Mouse (Mus musculus) cerebellum, adult 8-10 months (tissue): ENCODE measurements around the gene 2200002J24Rik.

Experiments used
- DNase-seq: peaks from one replicate; pipeline ENCODE4 v3.0.0; 2022

The 2200002J24Rik gene

DNA sequence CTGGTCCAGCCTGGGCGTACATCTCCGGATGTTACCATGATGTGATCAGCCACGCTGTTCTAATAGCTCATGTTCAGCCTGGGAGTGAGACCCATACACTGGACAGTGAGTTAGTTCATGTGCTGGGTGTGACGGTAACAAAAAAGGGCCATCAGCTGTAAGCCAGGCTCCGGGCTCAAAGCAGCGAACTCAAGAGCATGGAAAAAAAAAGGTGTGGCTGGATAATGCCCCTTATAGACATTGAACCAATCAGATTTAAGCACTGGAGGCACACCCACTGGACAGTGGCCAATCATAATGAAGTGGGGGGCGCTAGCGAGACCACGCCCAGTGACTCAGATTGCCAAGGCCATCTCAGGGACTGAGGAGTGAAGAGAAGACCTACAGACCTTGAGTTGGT, at the start of gene 2200002J24Rik:
Gene 2200002J24Rik, plus strand, starts transcription at position 338 of the 400 bp plus-strand sequence.
- no peak for DNase-seq

DNA sequence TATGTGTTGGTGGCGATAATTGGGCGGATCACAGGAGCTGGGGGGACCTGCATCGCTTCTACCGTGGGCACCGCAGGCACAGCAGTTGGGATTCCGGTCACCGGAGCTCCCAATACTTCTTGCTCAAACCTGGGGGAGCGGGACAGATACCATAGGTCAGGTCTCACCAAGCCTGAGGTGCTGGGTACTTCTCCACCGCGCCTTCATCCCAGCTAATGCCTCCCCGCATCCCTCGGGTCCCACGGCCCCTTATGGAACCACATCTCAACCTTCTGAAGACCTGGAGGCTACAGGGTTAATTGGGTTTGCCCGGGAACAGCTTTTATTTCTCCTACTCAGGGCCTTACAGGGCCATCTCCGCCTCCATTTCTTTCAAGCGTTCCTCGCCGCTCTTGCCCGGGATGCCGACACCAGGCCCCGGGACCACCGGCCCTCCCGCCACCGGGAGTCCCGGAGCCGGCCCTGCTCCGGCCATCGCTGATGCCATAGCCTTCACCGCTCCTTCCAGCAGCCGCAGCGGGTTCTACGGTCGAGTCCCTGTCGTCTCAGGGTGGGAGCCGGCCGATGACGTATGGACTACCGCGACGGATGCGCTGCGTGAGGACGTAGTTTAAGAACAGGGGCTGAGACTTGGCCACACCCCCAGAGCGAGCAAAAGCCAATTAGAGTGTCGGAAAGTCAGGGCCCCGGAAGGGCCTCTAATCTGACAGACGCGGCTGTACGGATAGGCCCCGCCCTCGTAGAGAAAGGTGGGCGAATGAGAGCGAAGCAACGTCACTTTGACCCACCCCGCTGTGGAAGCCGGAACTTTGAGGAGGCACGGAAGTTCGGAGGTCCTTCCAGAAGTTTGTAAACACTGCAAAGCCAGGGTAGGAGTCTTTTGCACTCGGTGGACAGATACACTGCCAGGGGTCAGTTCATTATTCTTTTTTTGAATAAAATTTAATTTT, 48.9 kb upstream of the 2200002J24Rik start, which contains the start of gene Rbm42:
Gene Rbm42, minus strand, starts transcription at position 727 of the 950 bp plus-strand sequence.
- peak; percentile 97 for DNase-seq

GRCm38 (mm10) chr7:30664529-30665200, 34.1 kb upstream of the 2200002J24Rik start, which contains the start of gene Haus5:
Gene Haus5, minus strand, starts transcription at chr7:30664994.
- peak; percentile 86 for DNase-seq

DNA sequence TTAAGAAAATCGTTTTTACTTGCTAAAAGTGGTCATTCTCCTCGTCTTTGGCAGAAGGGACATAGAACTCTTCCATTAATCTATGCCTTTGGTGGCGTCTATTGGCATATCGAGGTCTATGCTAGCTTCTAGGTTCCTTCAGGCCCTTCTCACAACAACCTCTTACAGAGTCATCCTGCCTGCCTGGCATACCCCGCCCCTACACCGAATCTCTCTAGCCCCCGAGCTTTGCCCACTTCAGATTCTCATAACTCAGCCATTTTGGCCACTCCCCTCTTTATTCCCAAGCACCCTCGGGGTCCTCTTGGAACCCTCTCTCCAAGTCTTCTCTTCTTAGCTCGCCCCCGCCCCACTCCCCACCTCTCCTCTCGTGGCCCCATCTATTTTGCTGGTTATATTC, 33.4 kb upstream of the 2200002J24Rik start:
- DNase-seq: no peak

GRCm38 (mm10) chr7:30669229-30669628, 29.5 kb upstream of the 2200002J24Rik start:
- DNase-seq: no peak

DNA sequence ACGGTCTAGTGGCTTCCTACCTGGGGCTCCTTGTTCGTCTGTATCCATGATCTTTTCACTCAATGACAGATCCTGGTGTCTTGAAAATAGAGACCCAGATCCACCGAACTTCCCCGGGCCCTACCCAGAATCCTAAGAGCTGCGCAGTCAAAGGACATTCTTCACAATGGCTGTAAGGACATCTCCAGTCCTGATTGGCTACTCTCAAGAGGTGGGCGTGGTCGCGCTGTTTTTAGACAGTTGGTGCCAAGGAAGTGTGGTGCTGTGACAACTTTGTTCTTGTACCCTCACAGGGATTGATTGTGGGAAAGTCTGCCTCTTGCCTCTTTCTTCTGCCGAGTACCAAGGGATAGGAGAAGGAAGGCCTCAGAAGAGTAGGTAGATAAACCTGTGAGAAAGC, 27.2 kb upstream of the 2200002J24Rik start, which contains the start of gene Pmis2:
Gene Pmis2, minus strand, starts transcription at position 126 of the 400 bp plus-strand sequence.
- DNase-seq: no peak

- DNase-seq: peak; percentile 28
These were observed 20.3 kb upstream of the 2200002J24Rik start for GRCm38 (mm10) chr7:30678263-30678975.

GRCm38 (mm10) chr7:30681897-30682296, 16.8 kb upstream of the 2200002J24Rik start:
- DNase-seq: no peak

DNA sequence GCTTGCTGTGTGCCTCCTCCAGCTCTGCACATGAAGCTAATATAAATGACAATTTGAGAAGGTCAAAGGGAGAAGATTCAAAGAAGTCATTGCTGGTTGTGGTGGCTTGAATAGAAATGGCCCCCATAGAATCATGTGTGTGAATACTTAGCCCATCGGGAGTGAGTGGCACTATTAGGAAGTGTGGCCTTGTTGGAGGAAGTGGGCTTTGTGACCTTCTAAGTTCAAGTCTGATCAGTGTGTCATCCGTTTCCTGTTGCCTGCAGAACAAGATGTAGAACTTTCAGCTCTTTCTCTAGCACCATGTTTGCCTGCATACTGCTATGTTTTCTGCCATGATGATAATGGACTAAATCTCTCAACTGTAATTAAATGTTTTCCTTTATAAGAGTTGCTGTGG, 15.3 kb upstream of the 2200002J24Rik start:
- no peak for DNase-seq

GRCm38 (mm10) chr7:30688325-30688724, 10.4 kb upstream of the 2200002J24Rik start:
- no peak for DNase-seq

GRCm38 (mm10) chr7:30698101-30698500, 625 bp upstream of the 2200002J24Rik start:
- DNase-seq: no peak

GRCm38 (mm10) chr7:30706214-30706882, 7.6 kb downstream of the 2200002J24Rik start:
- no peak for DNase-seq

- no peak for DNase-seq
These were observed 8.7 kb downstream of the 2200002J24Rik start for GRCm38 (mm10) chr7:30707441-30707840.

DNA sequence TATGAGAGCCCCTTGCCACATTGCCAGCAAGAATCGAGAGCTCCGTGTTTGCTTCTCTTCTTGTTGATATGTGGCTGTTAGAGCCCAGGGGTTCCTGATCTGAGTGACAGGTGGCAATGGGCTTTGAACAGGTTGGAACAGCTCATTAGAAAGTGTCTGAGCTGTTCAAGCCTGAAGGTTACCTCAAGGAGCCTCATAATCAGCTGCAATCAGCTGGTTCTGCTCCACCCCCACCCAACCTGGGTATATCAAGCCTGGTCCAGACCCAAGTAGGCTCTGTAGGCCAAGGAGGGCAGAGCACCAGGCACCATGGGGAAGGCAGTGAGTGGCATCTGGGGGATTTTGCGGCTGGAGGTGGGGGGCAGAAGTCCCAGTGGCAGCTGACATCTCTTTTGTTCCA, 13.2 kb downstream of the 2200002J24Rik start, which contains the start of gene Atp4a:
Gene Atp4a, plus strand, starts transcription at position 268 of the 400 bp plus-strand sequence.
- no peak for DNase-seq

DNA sequence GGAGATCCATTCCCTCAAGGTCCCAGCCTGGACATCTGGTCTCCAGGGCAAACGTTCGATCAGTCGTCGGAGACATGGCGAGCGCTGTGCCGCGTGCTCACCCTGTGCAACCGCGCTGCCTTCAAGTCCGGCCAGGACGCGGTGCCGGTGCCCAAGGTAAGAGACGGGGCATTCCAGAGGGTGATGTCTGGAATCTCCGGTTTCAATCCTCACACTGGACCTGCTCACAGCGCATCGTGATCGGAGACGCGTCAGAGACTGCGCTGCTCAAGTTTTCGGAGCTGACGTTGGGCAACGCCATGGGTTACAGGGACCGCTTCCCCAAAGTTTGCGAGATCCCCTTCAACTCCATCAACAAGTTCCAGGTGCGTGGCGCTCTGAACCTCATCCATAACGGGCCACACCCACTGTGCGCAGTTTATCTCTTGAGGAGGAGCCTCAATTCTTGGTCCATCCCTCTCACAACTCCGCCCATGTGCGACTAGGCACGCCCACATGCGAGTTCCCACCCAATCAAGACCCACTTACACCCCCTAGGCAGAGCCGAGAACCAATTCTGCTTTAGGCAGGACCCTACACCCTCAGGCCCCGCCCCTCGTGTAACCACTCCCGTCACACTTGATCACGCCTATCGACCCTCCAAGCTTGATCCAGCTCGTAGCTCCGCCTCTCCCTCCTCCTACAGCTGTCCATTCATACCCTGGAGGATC, 18.4 kb downstream of the 2200002J24Rik start:
- no peak for DNase-seq

DNA sequence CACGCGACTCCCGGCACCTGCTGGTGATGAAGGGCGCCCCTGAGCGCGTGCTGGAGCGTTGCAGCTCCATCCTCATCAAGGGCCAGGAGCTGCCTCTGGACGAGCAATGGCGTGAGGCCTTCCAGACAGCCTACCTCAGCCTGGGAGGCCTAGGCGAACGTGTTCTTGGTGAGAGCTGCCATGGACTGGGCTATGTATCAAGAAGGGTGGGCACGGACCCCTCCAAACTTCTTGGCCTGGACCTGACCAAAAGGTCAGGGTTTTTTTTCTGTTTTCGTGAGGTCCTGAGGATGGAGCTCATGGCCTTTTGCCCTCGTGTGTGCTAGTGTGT, 19.0 kb downstream of the 2200002J24Rik start:
- no peak for DNase-seq

GRCm38 (mm10) chr7:30719669-30720068, 20.9 kb downstream of the 2200002J24Rik start:
- no peak for DNase-seq

DNA sequence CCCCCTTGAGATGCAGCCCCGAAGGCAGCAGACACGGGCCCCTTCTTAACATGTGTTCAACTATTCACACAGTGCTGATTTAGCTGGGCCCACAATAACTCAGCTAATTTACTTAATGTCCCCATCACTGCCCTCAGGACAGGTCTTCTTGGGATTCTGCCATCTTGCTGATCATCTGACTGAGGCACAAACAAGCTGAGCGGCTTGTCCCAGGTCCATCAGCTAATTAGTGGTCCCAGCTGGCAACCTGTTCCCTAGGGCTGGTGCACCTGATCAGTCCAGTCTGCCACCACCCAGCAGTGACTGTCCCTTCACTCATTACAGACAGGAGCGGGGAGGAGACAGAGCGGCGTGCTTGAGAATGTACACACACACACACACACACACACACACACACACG, 22.6 kb downstream of the 2200002J24Rik start:
- DNase-seq: no peak

- DNase-seq: no peak
These were observed 24.7 kb downstream of the 2200002J24Rik start for GRCm38 (mm10) chr7:30723274-30723953.

DNA sequence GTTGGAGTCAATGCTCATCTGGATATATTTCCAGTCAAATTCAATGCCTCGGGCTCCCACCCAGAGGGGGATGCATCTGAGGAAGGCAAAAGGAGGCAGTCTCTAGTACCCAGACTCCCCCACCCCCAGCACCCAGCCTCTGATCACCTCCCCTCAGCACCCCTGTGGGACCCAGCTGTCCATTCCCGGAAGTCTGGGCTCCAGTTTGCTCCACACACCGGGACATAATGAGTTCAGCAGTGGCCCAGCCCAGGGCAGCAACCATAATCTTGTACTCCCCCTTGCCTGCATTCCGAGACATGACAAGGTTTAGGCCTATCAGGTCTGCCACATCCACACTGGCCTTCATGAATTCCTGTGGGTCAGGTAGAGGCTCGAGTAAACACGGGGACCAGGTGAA, 29.5 kb downstream of the 2200002J24Rik start:
- DNase-seq: no peak

- DNase-seq: no peak
These were observed 30.1 kb downstream of the 2200002J24Rik start for GRCm38 (mm10) chr7:30728739-30729395.
